Mouse (Mus musculus) forebrain, embryonic 16.5 days (tissue): ENCODE measurements around the gene Slc12a9. TPM values are rescaled to one million over a fixed set of nuclear protein-coding genes. Genes with fewer than 3 reads are reported as not detected.
A peak's percentile ranks its signal among the peaks of the same experiment; 100 is the strongest.

Experiments used
- ATAC-seq: fragments of 200-750 bp; cut with Nextera tagmentation; 2 replicates; pipeline ENCODE4 v1.8.0; 2017; ENCODE audit warnings: mild to moderate bottlenecking, moderate library complexity
- H3K27ac ChIP-seq: fragments of 300-500 bp; sonication (generic); 2 replicates; pipeline ENCODE4 v1.5.1; 2014; ENCODE audit warnings: low read length, control low read depth
- H3K27me3 ChIP-seq: fragments of 300-500 bp; sonication (generic); replicated peaks from 2 replicates; pipeline ENCODE4 v1.6.1; 2014; ENCODE audit warnings: low read length; ENCODE audit not compliant: control insufficient read depth, insufficient read depth
- H3K36me3 ChIP-seq: fragments of 300-500 bp; sonication (generic); 2 replicates; pipeline ENCODE4 v1.6.1; 2014; ENCODE audit not compliant: control insufficient read depth, insufficient read depth
- H3K4me1 ChIP-seq: fragments of 300-500 bp; sonication (generic); replicated peaks from 2 replicates; pipeline ENCODE4 v1.6.1; 2014; ENCODE audit warnings: low read length; ENCODE audit not compliant: control insufficient read depth, insufficient read depth
- H3K4me2 ChIP-seq: fragments of 300-500 bp; sonication (generic); 2 replicates; pipeline ENCODE4 v1.6.1; 2014; ENCODE audit warnings: mild to moderate bottlenecking, low read length, control low read depth
- H3K4me3 ChIP-seq: fragments of 300-500 bp; sonication (generic); replicated peaks from 2 replicates; pipeline ENCODE4 v1.5.1; 2014; ENCODE audit warnings: mild to moderate bottlenecking, low read length, control low read depth
- H3K9ac ChIP-seq: fragments of 300-500 bp; sonication (generic); replicated peaks from 2 replicates; pipeline ENCODE4 v1.6.1; 2014; ENCODE audit warnings: low read depth, low read length, control low read depth
- H3K9me3 ChIP-seq: fragments of 300-500 bp; sonication (generic); 2 replicates; pipeline ENCODE4 v1.6.1; 2016; ENCODE audit warnings: low read length; ENCODE audit not compliant: control insufficient read depth
- WGBS: fragments of 180-500 bp; shearing (Covaris S2); extraction: QIAGEN DNeasy Blood & Tissue Kit; methylation state at CpG from one replicate; pipeline ENCODE4 v1.1.7; 2014; 5-methylcytosine and 5-hydroxymethylcytosine counted together
- polyA plus RNA-seq: library from polyadenylated mRNA; unstranded; fragments of >200 nt; fragmentation: Nextera tagmentation; extraction: Ambion mirVana; gene quantifications from 2 replicates; pipeline ENCODE4 v1.2.1, GENCODE M21; 2015

Gene Slc12a9
- polyA plus RNA-seq: 17.7 and 26.0 TPM in 2 replicates

DNA sequence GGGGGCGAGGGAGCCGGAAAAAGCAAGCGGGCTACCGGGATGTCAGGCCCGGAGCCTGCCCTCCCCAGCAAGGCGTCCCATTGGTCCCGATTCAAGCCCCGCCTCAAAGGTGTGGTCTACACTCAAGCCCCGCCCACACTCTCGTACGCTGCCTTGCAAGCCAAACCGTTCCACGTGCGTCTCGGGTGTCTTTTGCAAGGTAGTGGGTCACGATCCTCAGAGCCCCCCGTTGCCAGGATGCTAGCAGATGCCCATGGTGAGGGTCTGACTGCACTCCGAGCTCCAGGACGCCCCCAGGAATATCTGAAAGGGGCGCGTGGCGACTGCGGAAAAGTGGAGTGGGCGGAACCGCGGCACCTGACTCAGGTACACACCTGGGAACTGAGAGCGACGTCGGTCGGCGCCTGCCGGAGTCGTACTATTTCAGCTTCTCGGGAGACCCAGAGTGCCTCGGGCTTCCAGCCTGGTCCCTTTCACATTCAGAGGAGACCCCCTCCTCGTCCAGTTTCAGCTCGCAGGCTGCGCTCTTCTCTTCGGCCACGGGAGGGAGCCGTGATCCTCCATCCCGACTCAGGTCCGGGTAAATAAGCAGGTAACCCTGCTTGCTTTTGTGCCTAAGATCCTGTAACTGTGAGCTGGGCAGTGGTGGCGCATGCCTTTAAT, at the start of gene Slc12a9:
Slc12a9 (minus strand) TSS at position 86 of the 663 bp plus-strand sequence.
- ATAC-seq: peak; percentile 87
- Histone ChIP-seq H3K4me2 (peak within 1 kb of the TSS; percentile 92), H3K9me3 (no peaks in the 10 kb centered on the region), H3K4me3 (peak within 1 kb of the TSS; percentile 77), H3K4me1 (peaks cover 12% of the 10 kb centered on the region), H3K27ac (peak within 1 kb of the TSS; percentile 37; the same call in 1 of the 2 replicates), H3K36me3 (no peaks in the 10 kb centered on the region), H3K9ac (peak within 1 kb of the TSS; percentile 87), H3K27me3 (no peaks in the 10 kb centered on the region)
- under 1% methylated on average over 44 of the region's 44 CpGs for WGBS

DNA sequence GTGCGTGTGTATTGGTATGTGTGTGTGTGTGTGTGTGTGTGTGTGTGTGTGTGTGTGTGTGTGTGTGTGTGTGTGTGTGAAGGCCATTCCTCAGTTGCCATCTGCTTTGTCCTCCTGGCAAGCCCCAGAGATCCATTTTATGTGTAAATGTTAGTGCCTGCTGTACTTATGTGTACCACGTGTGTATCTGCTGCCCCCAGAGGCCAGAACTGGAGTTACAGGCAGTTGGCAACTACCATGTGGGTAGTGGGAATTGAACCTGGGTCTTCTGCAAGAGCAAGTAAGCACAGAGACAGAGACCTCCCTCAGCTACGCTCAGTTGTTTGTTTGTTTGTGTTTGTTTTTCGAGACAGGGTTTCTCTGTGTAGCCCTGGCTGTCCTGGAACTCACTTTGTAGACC, 47.8 kb upstream of the Slc12a9 start:
- Histone ChIP-seq H3K9me3 (no peaks in the 10 kb centered on the region), H3K36me3 (no peaks in the 10 kb centered on the region), H3K27ac (no peak overlapping the region), H3K4me3 (no peak overlapping the region), H3K4me1 (no peaks in the 10 kb centered on the region; the same call in 1 of the 2 replicates), H3K4me2 (no peak overlapping the region), H3K27me3 (no peaks in the 10 kb centered on the region), H3K9ac (no peak overlapping the region)
- WGBS: 56% methylated on average over 4 of the region's 4 CpGs
- ATAC-seq: no peak

DNA sequence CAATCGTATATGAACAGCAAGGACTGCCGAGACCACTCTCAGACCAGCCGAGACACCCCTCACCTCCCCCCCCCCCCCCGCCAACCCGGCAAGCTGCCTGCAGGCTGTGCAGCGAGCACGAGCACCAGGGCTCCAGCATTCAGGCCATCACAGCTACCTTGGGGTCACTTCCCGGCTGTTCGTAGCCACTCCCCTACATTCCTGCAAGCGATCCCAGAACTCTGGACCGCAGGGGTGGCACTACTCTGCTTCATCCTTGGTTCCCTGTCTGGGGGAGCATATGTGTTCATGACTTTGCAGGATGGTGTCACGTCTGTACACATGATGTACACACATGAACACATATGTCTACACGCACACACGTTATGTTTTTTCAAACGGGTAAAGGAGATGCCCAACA, 44.2 kb upstream of the Slc12a9 start:
- ATAC-seq: no peak

DNA sequence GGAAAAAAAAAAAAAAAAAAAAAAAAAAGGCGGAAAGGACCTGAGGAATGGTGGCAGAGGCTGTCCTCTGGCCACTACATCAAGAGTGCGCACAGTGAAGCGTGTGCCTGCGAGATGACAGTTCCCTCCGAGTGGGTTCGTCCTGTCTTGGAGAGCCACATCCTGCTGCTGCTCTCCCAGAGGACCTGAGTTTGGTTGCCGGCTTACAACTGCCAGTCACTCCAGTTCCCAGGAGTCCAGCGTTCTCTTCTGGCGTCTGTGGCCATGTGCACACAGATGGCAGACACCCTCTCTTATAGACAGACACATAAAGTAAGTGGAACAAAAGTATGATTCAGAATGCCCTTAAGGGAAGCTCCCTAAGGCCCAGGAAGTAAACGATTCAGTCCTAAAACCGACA, 43.8 kb upstream of the Slc12a9 start:
- H3K9me3 ChIP-seq: no peaks in the 10 kb centered on the region
- ATAC-seq: no peak
- no peak overlapping the region for H3K4me2 ChIP-seq
- WGBS: 52% methylated on average over 10 of the region's 11 CpGs
- no peaks in the 10 kb centered on the region; the same call in 1 of the 2 replicates for H3K4me1 ChIP-seq
- no peaks in the 10 kb centered on the region for H3K36me3 ChIP-seq
- H3K27me3 ChIP-seq: no peaks in the 10 kb centered on the region
- H3K27ac ChIP-seq: no peak overlapping the region
- no peak overlapping the region for H3K4me3 ChIP-seq
- H3K9ac ChIP-seq: no peak overlapping the region

More for the DNA sequence above, 44.2 kb upstream of the Slc12a9 start:
- no peaks in the 10 kb centered on the region for H3K27me3 ChIP-seq
- no peak overlapping the region for H3K9ac ChIP-seq
- no peaks in the 10 kb centered on the region for H3K36me3 ChIP-seq
- WGBS: 39% methylated on average over 11 of the region's 15 CpGs
- H3K4me3 ChIP-seq: no peak overlapping the region
- no peak overlapping the region for H3K27ac ChIP-seq
- H3K4me1 ChIP-seq: no peaks in the 10 kb centered on the region; the same call in 1 of the 2 replicates
- no peaks in the 10 kb centered on the region for H3K9me3 ChIP-seq
- H3K4me2 ChIP-seq: no peak overlapping the region

DNA sequence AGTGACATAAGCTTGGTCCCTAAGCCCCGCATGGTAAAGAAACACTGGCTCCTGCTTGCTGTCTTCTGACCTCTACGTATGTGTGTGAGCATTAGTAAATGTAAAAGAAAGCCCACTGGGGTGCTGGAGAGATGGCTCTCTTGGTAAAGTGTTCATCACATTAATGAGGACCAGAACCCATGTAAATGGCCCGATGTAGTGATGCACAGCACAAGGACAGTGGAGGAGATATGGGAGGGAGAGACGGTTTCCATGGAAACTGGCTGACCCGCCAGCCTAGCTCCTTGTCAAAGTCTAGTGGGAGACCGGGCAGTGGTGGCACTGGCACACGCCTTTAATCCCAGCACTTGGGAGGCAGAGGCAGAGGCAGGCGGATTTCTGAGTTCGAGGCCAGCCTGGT, 43.3 kb upstream of the Slc12a9 start:
- no peak overlapping the region for H3K9ac ChIP-seq
- WGBS: 46% methylated on average over 9 of the region's 9 CpGs
- no peak overlapping the region for H3K4me3 ChIP-seq
- H3K36me3 ChIP-seq: no peaks in the 10 kb centered on the region
- H3K9me3 ChIP-seq: no peaks in the 10 kb centered on the region
- no peak for ATAC-seq
- no peak overlapping the region for H3K27ac ChIP-seq
- H3K4me2 ChIP-seq: no peak overlapping the region
- H3K27me3 ChIP-seq: no peaks in the 10 kb centered on the region
- no peaks in the 10 kb centered on the region; the same call in 1 of the 2 replicates for H3K4me1 ChIP-seq

DNA sequence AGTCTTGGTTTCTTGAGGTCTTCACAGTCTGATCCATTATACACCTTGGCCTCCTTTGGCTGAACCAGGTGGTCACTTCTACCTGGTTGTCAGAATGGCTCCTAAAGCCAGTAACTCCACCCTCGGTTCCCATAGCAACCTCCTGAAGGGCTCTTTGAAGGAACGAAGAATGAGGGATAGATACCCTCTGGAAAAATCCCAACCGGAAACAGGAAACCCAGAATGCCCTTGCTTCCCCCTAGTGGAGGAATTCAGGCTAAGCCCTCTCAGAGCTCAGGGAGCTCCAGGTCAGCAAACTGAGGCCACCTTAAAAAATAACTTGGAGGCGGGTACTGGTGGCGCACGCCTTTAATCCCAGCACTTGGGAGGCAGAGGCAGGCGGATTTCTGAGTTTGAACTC, 42.8 kb upstream of the Slc12a9 start:
- WGBS: 42% methylated on average over 7 of the region's 7 CpGs
- Histone ChIP-seq H3K9me3 (no peaks in the 10 kb centered on the region), H3K27ac (no peak overlapping the region), H3K9ac (no peak overlapping the region), H3K36me3 (0 out of 2 replicates have a peak, but pooled peaks cover under 1% of the 10 kb centered on the region), H3K4me3 (no peak overlapping the region), H3K4me1 (no peaks in the 10 kb centered on the region; the same call in 1 of the 2 replicates), H3K4me2 (no peak overlapping the region), H3K27me3 (no peaks in the 10 kb centered on the region)
- ATAC-seq: no peak

DNA sequence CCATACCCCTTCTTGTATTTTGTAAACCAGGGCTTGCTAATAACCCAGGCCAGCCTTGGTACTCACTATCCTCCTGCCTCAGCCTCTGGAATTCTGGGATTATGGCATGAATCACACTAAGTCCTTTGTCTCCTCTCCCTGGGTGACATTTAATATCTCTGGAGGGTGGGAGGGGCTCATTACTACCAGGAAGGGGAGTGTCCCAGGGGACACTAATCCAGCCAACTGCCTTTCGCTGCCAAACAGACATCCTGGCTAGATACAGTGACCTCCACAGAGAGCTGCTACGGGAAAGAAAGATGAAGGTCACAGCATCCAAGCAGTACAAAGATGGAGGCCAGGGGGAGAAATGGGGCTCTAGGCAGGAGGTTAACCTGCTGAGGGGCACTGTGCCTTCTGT, 42.2 kb upstream of the Slc12a9 start:
- H3K27ac ChIP-seq: no peak overlapping the region
- H3K27me3 ChIP-seq: no peaks in the 10 kb centered on the region
- ATAC-seq: no peak
- H3K36me3 ChIP-seq: peaks cover 4% of the 10 kb centered on the region; the same call in 1 of the 2 replicates
- H3K9ac ChIP-seq: no peak overlapping the region
- no peak overlapping the region for H3K4me2 ChIP-seq
- no peaks in the 10 kb centered on the region for H3K9me3 ChIP-seq
- no peaks in the 10 kb centered on the region; the same call in 1 of the 2 replicates for H3K4me1 ChIP-seq
- no peak overlapping the region for H3K4me3 ChIP-seq
- WGBS: 35% methylated on average over 2 of the region's 2 CpGs

DNA sequence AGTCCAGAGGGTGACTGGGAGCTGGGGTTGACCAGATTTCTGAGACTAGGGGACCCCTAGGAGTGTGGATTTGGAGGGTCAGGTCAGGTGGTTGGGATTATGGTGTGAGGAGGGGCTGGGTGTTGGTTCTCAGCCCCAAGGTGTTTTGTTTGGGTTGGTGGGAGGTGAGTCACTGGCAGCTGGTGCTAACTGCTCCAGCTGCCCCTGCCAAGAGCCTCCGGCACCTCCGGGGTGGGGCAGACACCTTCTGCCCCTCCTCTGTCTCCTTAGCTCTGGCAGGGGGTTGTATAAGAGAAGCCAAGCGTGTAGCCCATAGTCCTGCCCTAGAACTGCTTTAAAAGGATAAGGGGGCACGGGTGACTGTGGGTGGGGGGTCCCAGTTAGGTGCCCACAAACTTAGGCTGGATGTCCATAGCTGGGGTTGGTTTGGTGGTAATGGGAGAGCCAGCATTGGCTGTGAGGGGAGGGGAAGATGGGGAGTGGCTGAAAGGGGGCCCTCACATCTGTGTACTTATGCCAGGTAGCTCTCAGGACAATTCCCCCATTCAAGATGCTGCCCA, 41.2 kb upstream of the Slc12a9 start:
- no peak overlapping the region for H3K9ac ChIP-seq
- peaks cover 4% of the 10 kb centered on the region; the same call in 1 of the 2 replicates for H3K36me3 ChIP-seq
- no peak for ATAC-seq

DNA sequence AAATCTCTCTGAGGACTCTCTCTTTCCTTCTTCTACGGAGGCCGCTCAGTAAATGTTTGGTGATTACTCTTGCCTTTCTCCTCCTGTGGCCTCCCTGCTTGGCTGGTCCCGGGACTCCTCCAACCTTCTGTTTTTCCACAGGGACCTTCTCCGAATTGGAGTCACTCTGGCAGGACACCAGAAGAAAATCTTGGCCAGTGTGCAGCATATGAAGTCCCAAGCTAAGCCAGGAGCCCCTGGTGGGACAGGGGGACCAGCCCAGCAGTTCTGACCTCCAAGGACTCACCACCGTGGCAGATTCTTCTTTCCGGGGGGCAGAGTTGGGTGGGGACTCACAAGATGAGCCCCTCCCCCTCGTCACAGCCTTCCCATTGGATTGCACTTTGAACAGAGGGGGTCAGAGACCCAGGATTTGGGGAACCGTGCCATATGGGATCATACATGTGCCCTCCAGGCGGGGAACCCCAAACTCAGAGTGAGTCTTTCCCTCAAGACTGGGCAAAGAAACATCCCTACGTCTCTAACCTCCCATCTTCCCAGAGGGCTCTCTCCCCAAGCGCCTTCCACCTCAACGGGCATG, 40.1 kb upstream of the Slc12a9 start:
- Histone ChIP-seq H3K4me3 (no peak overlapping the region), H3K27ac (no peak overlapping the region), H3K36me3 (peaks cover 4% of the 10 kb centered on the region; the same call in 1 of the 2 replicates), H3K4me2 (no peak overlapping the region), H3K4me1 (no peaks in the 10 kb centered on the region; the same call in 1 of the 2 replicates), H3K9ac (no peak overlapping the region), H3K27me3 (no peaks in the 10 kb centered on the region), H3K9me3 (no peaks in the 10 kb centered on the region)
- no peak for ATAC-seq
- 84% methylated on average over 12 of the region's 12 CpGs for WGBS

More for the DNA sequence above, 41.2 kb upstream of the Slc12a9 start:
- Histone ChIP-seq H3K4me1 (no peaks in the 10 kb centered on the region; the same call in 1 of the 2 replicates), H3K4me3 (no peak overlapping the region), H3K27me3 (no peaks in the 10 kb centered on the region), H3K9me3 (no peaks in the 10 kb centered on the region), H3K4me2 (no peak overlapping the region), H3K27ac (no peak overlapping the region)
- 83% methylated on average over 4 of the region's 4 CpGs for WGBS
